Mouse (Mus musculus) bone marrow, adult 2 months (tissue): ENCODE data around the gene Anapc13.

ENCODE experiments used
- CTCF ChIP-seq: fragments of 200-500 bp; IDR thresholded peaks from 2 replicates; pipeline ENCODE4 v1.5.1; 2011; ENCODE audit warnings: low read length, control low read depth; ENCODE audit not compliant: control insufficient read depth, insufficient read depth
- POLR2A ChIP-seq: fragments of 200-500 bp; IDR thresholded peaks from 2 replicates; pipeline ENCODE4 v1.6.1; 2011; ENCODE audit warnings: low read depth, mild to moderate bottlenecking, control low read depth, low read length, borderline replicate concordance; ENCODE audit not compliant: control insufficient read depth

DNA sequence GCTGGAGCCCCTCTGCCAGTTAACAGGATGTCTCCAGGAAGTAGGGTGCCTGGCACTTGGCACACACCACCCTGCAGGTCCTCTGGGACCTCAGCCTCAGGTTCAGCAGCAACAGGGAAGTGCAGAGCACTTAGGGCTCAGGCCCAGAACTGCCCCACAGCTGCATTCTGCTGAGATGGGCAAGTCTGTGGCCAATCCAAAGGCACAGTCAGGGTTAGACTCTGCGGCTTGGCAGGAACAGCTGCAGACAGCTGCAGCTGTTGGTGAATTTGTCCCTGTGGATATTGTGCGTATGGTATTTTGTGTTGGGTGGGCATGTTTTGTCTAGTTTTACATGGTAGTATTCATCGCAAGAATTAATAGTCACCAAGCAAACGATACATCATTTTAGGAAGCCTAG lies 6.1 kb downstream of the Anapc13 start:
- TF ChIP-seq POLR2A (no peak), CTCF (no peak)
